Mouse (Mus musculus) kidney, postnatal 0 days (tissue): ENCODE data around the gene Vmn1r155. TPM values are rescaled to one million over a fixed set of nuclear protein-coding genes. Genes with fewer than 3 reads are reported as not detected.
"Not testable (repeated sequence)": the region's sequence is repeated elsewhere in the genome, so short reads cannot be mapped to it uniquely, and the experiment has no call there.

ENCODE experiments used
- ATAC-seq: fragments of 200-750 bp; cut with Nextera tagmentation; replicated peaks from 2 replicates; pipeline ENCODE4 v1.8.0; 2017; ENCODE audit warnings: low read depth, moderate number of reproducible peaks, moderate TSS enrichment, moderate library complexity; ENCODE audit not compliant: low FRiP score
- DNase-seq: peaks from one replicate; pipeline ENCODE4 v3.0.0-alpha.2; 2016; ENCODE audit warnings: low spot score
- H3K27ac ChIP-seq: fragments of 300-500 bp; sonication (generic); 2 replicates; pipeline ENCODE4 v1.5.1; 2014; ENCODE audit warnings: mild to moderate bottlenecking
- H3K27me3 ChIP-seq: fragments of 300-500 bp; sonication (generic); 2 replicates; pipeline ENCODE4 v1.6.1; 2014; ENCODE audit warnings: low read length, mixed read lengths; ENCODE audit not compliant: insufficient read depth
- H3K36me3 ChIP-seq: fragments of 300-500 bp; sonication (generic); 2 replicates; pipeline ENCODE4 v1.6.1; 2014; ENCODE audit warnings: low read length, mixed read lengths; ENCODE audit not compliant: insufficient read depth
- H3K4me1 ChIP-seq: fragments of 300-500 bp; sonication (generic); replicated peaks from 2 replicates; pipeline ENCODE4 v1.6.1; 2014; ENCODE audit warnings: antibody characterized with exemption, low read length, mixed read lengths; ENCODE audit not compliant: insufficient read depth
- H3K4me2 ChIP-seq: fragments of 300-500 bp; sonication (generic); 2 replicates; pipeline ENCODE4 v1.6.1; 2014; ENCODE audit warnings: mild to moderate bottlenecking, low read length, moderate library complexity, mixed read lengths
- H3K4me3 ChIP-seq: fragments of 300-500 bp; sonication (generic); replicated peaks from 2 replicates; pipeline ENCODE4 v1.5.1; 2014; ENCODE audit warnings: low read depth, low read length
- H3K9ac ChIP-seq: fragments of 300-500 bp; sonication (generic); 2 replicates; pipeline ENCODE4 v1.6.1; 2014; ENCODE audit warnings: low read depth, low read length
- H3K9me3 ChIP-seq: fragments of 300-500 bp; sonication (generic); replicated peaks from 2 replicates; pipeline ENCODE4 v1.6.1; 2016; ENCODE audit warnings: low read length, inconsistent platforms, mixed read lengths
- WGBS: fragments of 180-500 bp; shearing (Covaris S2); extraction: QIAGEN DNeasy Blood & Tissue Kit; methylation state at CpG from one replicate; pipeline ENCODE4 v1.1.7; 2014; 5-methylcytosine and 5-hydroxymethylcytosine counted together
- polyA plus RNA-seq: library from polyadenylated mRNA; unstranded; fragments of >200 nt; fragmentation: Nextera tagmentation; extraction: Ambion mirVana; gene quantifications from 2 replicates; pipeline ENCODE4 v1.2.1, GENCODE M21; 2015

Vmn1r155 gene
- polyA plus RNA-seq: not detected in 2 replicates

- H3K4me2 ChIP-seq, H3K4me1 ChIP-seq, H3K9ac ChIP-seq, H3K27ac ChIP-seq, H3K4me3 ChIP-seq, ATAC-seq, DNase-seq, H3K9me3 ChIP-seq, H3K36me3 ChIP-seq, H3K27me3 ChIP-seq: not testable (repeated sequence)
- WGBS: no CpG with 5 or more reads among the region's 3 CpGs
Measured at GRCm38 (mm10) chr7:22657718-22658117, at the start of gene Vmn1r155. TSS of gene Vmn1r155 (plus strand) at chr7:22658018.

- H3K27me3 ChIP-seq, ATAC-seq, H3K9ac ChIP-seq, H3K9me3 ChIP-seq, H3K4me3 ChIP-seq, H3K4me2 ChIP-seq, DNase-seq, H3K27ac ChIP-seq, H3K4me1 ChIP-seq, H3K36me3 ChIP-seq: not testable (repeated sequence)
- WGBS: no CpG with 5 or more reads among the region's 2 CpGs
Measured at GRCm38 (mm10) chr7:22692217-22692616, 34.4 kb downstream of the Vmn1r155 start, which contains the start of gene Gm8693. TSS of gene Gm8693 (minus strand) at chr7:22692317.

Other genes starting within 250 kb of the Vmn1r155 start
- gene Vmn1r148, start 244.4 kb upstream of the Vmn1r155 start, polyA plus RNA-seq: not detected in 2 replicates
- not detected in 2 replicates for gene Vmn1r149, start 219.8 kb upstream of the Vmn1r155 start, polyA plus RNA-seq
- gene Gm10665, start 193.9 kb upstream of the Vmn1r155 start, polyA plus RNA-seq: not detected in 2 replicates
- gene Vmn1r151, start 158.3 kb upstream of the Vmn1r155 start, polyA plus RNA-seq: not detected in 2 replicates
- not detected in 2 replicates for gene Vmn1r152, start 135.1 kb upstream of the Vmn1r155 start, polyA plus RNA-seq
- gene Gm8677, start 123.1 kb upstream of the Vmn1r155 start, polyA plus RNA-seq: not detected in 2 replicates
- gene Gm4201, start 92.7 kb upstream of the Vmn1r155 start, polyA plus RNA-seq: not detected in 2 replicates
- gene Gm4565, start 69.9 kb upstream of the Vmn1r155 start, polyA plus RNA-seq: not detected in 2 replicates
- gene Gm8693, start 34.3 kb downstream of the Vmn1r155 start, polyA plus RNA-seq: not detected in 2 replicates
- gene Gm4567, start 61.7 kb downstream of the Vmn1r155 start, polyA plus RNA-seq: not detected in 2 replicates
- gene Vmn1r157, start 103.7 kb downstream of the Vmn1r155 start, polyA plus RNA-seq: not detected in 2 replicates
- not detected in 2 replicates for gene Vmn1r158, start 132.8 kb downstream of the Vmn1r155 start, polyA plus RNA-seq
- not detected in 2 replicates for gene Vmn1r159, start 185.6 kb downstream of the Vmn1r155 start, polyA plus RNA-seq
- not detected in 2 replicates for gene Vmn1r160, start 213.2 kb downstream of the Vmn1r155 start, polyA plus RNA-seq